8 mouse cellular contexts compared by ENCODE assay signal in genomic region chr8:119862390-119862734, GRCm38 (mm10). TPM values are rescaled to one million over a fixed set of nuclear protein-coding genes. Genes with fewer than 3 reads are reported as not detected.
A peak's percentile ranks its signal among the peaks of the same experiment; 100 is the strongest.
DNase-seq lines count a peak whose midpoint lies in the region; ATAC-seq and TF ChIP-seq lines count a peak whose summit lies in the region.

No protein-coding gene starts in this region.

- H3K9me3 ChIP-seq in embryonic facial prominence, embryonic 10.5 days = no peaks in the 10 kb centered on the region
- H3K9me3 ChIP-seq in hindbrain, embryonic 15.5 days = no peaks in the 10 kb centered on the region
- H3K9me3 ChIP-seq in midbrain, embryonic 15.5 days = no peaks in the 10 kb centered on the region

- H3K27me3 ChIP-seq in embryonic facial prominence, embryonic 10.5 days (replicated peaks; ENCODE audit: low read depth, poor library complexity, severe bottlenecking) = peaks cover 47% of the 10 kb centered on the region
- H3K27me3 ChIP-seq in hindbrain, embryonic 15.5 days = no peaks in the 10 kb centered on the region
- no peaks in the 10 kb centered on the region for H3K27me3 ChIP-seq in midbrain, embryonic 15.5 days (replicated peaks)

- peak overlapping the region; percentile 76 for H3K4me3 ChIP-seq in layer of hippocampus, adult 2 months
- H3K4me3 ChIP-seq in embryonic facial prominence, embryonic 10.5 days = peak overlapping the region; percentile 89
- H3K4me3 ChIP-seq in hindbrain, embryonic 15.5 days = peak overlapping the region; percentile 64
- peak overlapping the region; percentile 82 for H3K4me3 ChIP-seq in midbrain, embryonic 15.5 days

- H3K9ac ChIP-seq in hindbrain, embryonic 15.5 days = peak overlapping the region; percentile 75
- H3K9ac ChIP-seq in midbrain, embryonic 15.5 days = peak overlapping the region; percentile 81

- TF ChIP-seq CTCF in layer of hippocampus, adult 2 months (conservative IDR thresholded peaks at IDR 0.05) = no peak

- H3K36me3 ChIP-seq in embryonic facial prominence, embryonic 10.5 days (replicated peaks) = no peaks in the 10 kb centered on the region
- H3K36me3 ChIP-seq in hindbrain, embryonic 15.5 days = no peaks in the 10 kb centered on the region
- no peaks in the 10 kb centered on the region for H3K36me3 ChIP-seq in midbrain, embryonic 15.5 days (replicated peaks)

- peaks cover 37% of the 10 kb centered on the region for H3K4me1 ChIP-seq in embryonic facial prominence, embryonic 10.5 days
- peaks cover 9% of the 10 kb centered on the region for H3K4me1 ChIP-seq in hindbrain, embryonic 15.5 days (replicated peaks)
- H3K4me1 ChIP-seq in midbrain, embryonic 15.5 days = peaks cover 9% of the 10 kb centered on the region

- H3K4me2 ChIP-seq in hindbrain, embryonic 15.5 days = peak overlapping the region; percentile 69
- H3K4me2 ChIP-seq in midbrain, embryonic 15.5 days = peak overlapping the region; percentile 88

- ATAC-seq in hindbrain, embryonic 15.5 days (ENCODE audit: low FRiP score, low read depth) = no peak
- no peak for ATAC-seq in midbrain, embryonic 15.5 days (replicated peaks)
- ATAC-seq in activated CD4-positive, CD25-positive, alpha-beta regulatory T cell, adult 4 months = no peak

- under 1% methylated on average over 19 of the region's 19 CpGs for WGBS in embryonic facial prominence, embryonic 10.5 days
- under 1% methylated on average over 19 of the region's 19 CpGs for WGBS in hindbrain, embryonic 15.5 days
- 2% methylated on average over 19 of the region's 19 CpGs for WGBS in midbrain, embryonic 15.5 days

- peak overlapping the region; percentile 85 for H3K27ac ChIP-seq in layer of hippocampus, adult 2 months
- peak overlapping the region; percentile 86 for H3K27ac ChIP-seq in embryonic facial prominence, embryonic 10.5 days (replicated peaks)
- H3K27ac ChIP-seq in hindbrain, embryonic 15.5 days (replicated peaks) = peak overlapping the region; percentile 59
- peak overlapping the region; percentile 64 for H3K27ac ChIP-seq in midbrain, embryonic 15.5 days

- DNase-seq in layer of hippocampus, adult 2 months (ENCODE audit: low spot score in 2 of 2) = no peak
- DNase-seq in layer of hippocampus, postnatal 14 days (ENCODE audit: low spot score in 2 of 2) = no peak
- DNase-seq in embryonic facial prominence, embryonic 10.5 days (ENCODE audit: low spot score) = no peak
- DNase-seq in frontal cortex, postnatal 36 days (ENCODE audit: low spot score in 2 of 2) = no peak
- no peak for DNase-seq in adrenal gland, adult 18-20 months (ENCODE audit: low spot score in 2 of 2)

RNA-seq across cellular contexts. Expression of gene Klhl36, which starts 0.3 kb away (rescaled TPM):
- 1 to 10 TPM; 7.7 to 8.4 TPM for total RNA-seq in layer of hippocampus, adult 2 months (2021)
- total RNA-seq in layer of hippocampus, postnatal 14 days (2021) = 1 to 10 TPM; 8.2 to 8.4 TPM
- polyA plus RNA-seq in embryonic facial prominence, embryonic 10.5 days (2016; fragmentation: Nextera tagmentation; extraction: Ambion mirVana) = 10.4 and 11.3 TPM in 2 replicates
- 17.3 TPM in 2 replicates for polyA plus RNA-seq in hindbrain, embryonic 15.5 days (2015; fragmentation: Nextera tagmentation; extraction: Ambion mirVana)
- 18.3 and 20.2 TPM in 2 replicates for polyA plus RNA-seq in midbrain, embryonic 15.5 days (2015; fragmentation: Nextera tagmentation; extraction: Ambion mirVana)
- 1 to 10 TPM; 4.9 to 5.8 TPM for total RNA-seq in adrenal gland, adult 18-20 months (2021)
- 1 to 10 TPM; 5.6 to 8.1 TPM for polyA plus RNA-seq in activated CD4-positive, CD25-positive, alpha-beta regulatory T cell, adult 4 months (2017; shearing (Covaris generic))

RNA-seq across cellular contexts. Expression of gene Cotl1, which starts 22.0 kb away (rescaled TPM):
- total RNA-seq in layer of hippocampus, adult 2 months (2021) = 100 to 1,000 TPM; 138 to 139 TPM
- 100 to 1,000 TPM; 103 to 114 TPM for total RNA-seq in layer of hippocampus, postnatal 14 days (2021)
- 137 and 149 TPM in 2 replicates for polyA plus RNA-seq in embryonic facial prominence, embryonic 10.5 days (2016; fragmentation: Nextera tagmentation; extraction: Ambion mirVana)
- 147 and 151 TPM in 2 replicates for polyA plus RNA-seq in hindbrain, embryonic 15.5 days (2015; fragmentation: Nextera tagmentation; extraction: Ambion mirVana)
- 123 and 134 TPM in 2 replicates for polyA plus RNA-seq in midbrain, embryonic 15.5 days (2015; fragmentation: Nextera tagmentation; extraction: Ambion mirVana)
- total RNA-seq in adrenal gland, adult 18-20 months (2021) = 10 to 100 TPM; 43.6 to 52.1 TPM
- polyA plus RNA-seq in activated CD4-positive, CD25-positive, alpha-beta regulatory T cell, adult 4 months (2017; shearing (Covaris generic)) = 100 to 1,000 TPM; 219 to 262 TPM

RNA-seq across cellular contexts. Expression of gene Usp10, which starts 47.8 kb away (rescaled TPM):
- total RNA-seq in layer of hippocampus, adult 2 months (2021) = 10 to 100 TPM; 93.6 to 98.1 TPM
- 10 to 100 TPM; 86.7 to 93.0 TPM for total RNA-seq in layer of hippocampus, postnatal 14 days (2021)
- 234 and 241 TPM in 2 replicates for polyA plus RNA-seq in embryonic facial prominence, embryonic 10.5 days (2016; fragmentation: Nextera tagmentation; extraction: Ambion mirVana)
- polyA plus RNA-seq in hindbrain, embryonic 15.5 days (2015; fragmentation: Nextera tagmentation; extraction: Ambion mirVana) = 126 and 135 TPM in 2 replicates
- 151 and 155 TPM in 2 replicates for polyA plus RNA-seq in midbrain, embryonic 15.5 days (2015; fragmentation: Nextera tagmentation; extraction: Ambion mirVana)
- total RNA-seq in adrenal gland, adult 18-20 months (2021) = 100 to 1,000 TPM; 114 to 127 TPM
- 10 to 100 TPM; 41.6 to 48.6 TPM for polyA plus RNA-seq in activated CD4-positive, CD25-positive, alpha-beta regulatory T cell, adult 4 months (2017; shearing (Covaris generic))

RNA-seq across cellular contexts. Expression of gene Gm20388, which starts 48.3 kb away (rescaled TPM):
- total RNA-seq in layer of hippocampus, adult 2 months (2021) = 1 to 10 TPM; 2.2 to 7.6 TPM
- not detected for total RNA-seq in layer of hippocampus, postnatal 14 days (2021)
- polyA plus RNA-seq in embryonic facial prominence, embryonic 10.5 days (2016; fragmentation: Nextera tagmentation; extraction: Ambion mirVana) = 1.1 and 3.6 TPM in 2 replicates
- 5.0 and 5.4 TPM in 2 replicates for polyA plus RNA-seq in hindbrain, embryonic 15.5 days (2015; fragmentation: Nextera tagmentation; extraction: Ambion mirVana)
- polyA plus RNA-seq in midbrain, embryonic 15.5 days (2015; fragmentation: Nextera tagmentation; extraction: Ambion mirVana) = 5.6 TPM in 1 of 2 replicates, not detected in the other
- total RNA-seq in adrenal gland, adult 18-20 months (2021) = 1 to 10 TPM; 1.3 to 8.5 TPM
- polyA plus RNA-seq in activated CD4-positive, CD25-positive, alpha-beta regulatory T cell, adult 4 months (2017; shearing (Covaris generic)) = 10 to 100 TPM in 1 of 2 experiments, 1 to 10 TPM in 1; 9.9 to 12.3 TPM
